Comparison of ENCODE assay signal across 34 mouse cellular contexts in genomic region chr7:83982566-83982965, GRCm38 (mm10).
DNase-seq lines count a peak whose midpoint lies in the region; ATAC-seq and TF ChIP-seq lines count a peak whose summit lies in the region.
"Had no signal": no experiment of that assay in that cellular context is flagged by ENCODE, and none has a peak within 500 bp of the region (broad histone marks: within the 10 kb centered on the region; RNA-seq: fewer than 3 reads in every experiment).

No protein-coding gene starts in this region.

- H3K4me3 ChIP-seq in lung, embryonic 15.5 days, result no peak overlapping the region
- H3K4me3 ChIP-seq in stomach, postnatal 0 days (ENCODE audit: low read depth, low read length), result no peak overlapping the region
- H3K4me3 ChIP-seq: embryonic facial prominence, embryonic 13.5 days; hindbrain, embryonic 12.5 days; intestine, embryonic 15.5 days; limb, embryonic 10.5 days; limb, embryonic 15.5 days; liver, embryonic 13.5 days; megakaryocyte, embryonic 14.5 days; midbrain, embryonic 12.5 days; myocyte; neural tube, embryonic 12.5 days had no signal

- no peak overlapping the region for H3K4me2 ChIP-seq in lung, embryonic 15.5 days
- no peak overlapping the region for H3K4me2 ChIP-seq in stomach, postnatal 0 days (replicated peaks; ENCODE audit: low read depth)
- H3K4me2 ChIP-seq: embryonic facial prominence, embryonic 13.5 days; heart, embryonic 11.5 days; hindbrain, embryonic 12.5 days; intestine, embryonic 15.5 days; limb, embryonic 15.5 days; liver, embryonic 13.5 days; midbrain, embryonic 12.5 days; neural tube, embryonic 12.5 days had no signal

- TF ChIP-seq EP300 in stomach, postnatal 0 days (optimal IDR thresholded peaks at IDR 0.05), result no peak

- 46% methylated on average over 2 of the region's 2 CpGs for WGBS in lung, embryonic 15.5 days
- WGBS in stomach, postnatal 0 days, result 51% methylated on average over 2 of the region's 2 CpGs

- no peak overlapping the region for H3K9ac ChIP-seq in lung, embryonic 15.5 days
- H3K9ac ChIP-seq in stomach, postnatal 0 days (ENCODE audit: low read length), result no peak overlapping the region
- H3K9ac ChIP-seq: embryonic facial prominence, embryonic 13.5 days; hindbrain, embryonic 12.5 days; intestine, embryonic 15.5 days; limb, embryonic 15.5 days; liver, embryonic 13.5 days; midbrain, embryonic 12.5 days; neural tube, embryonic 12.5 days had no signal

- ATAC-seq in lung, embryonic 15.5 days (ENCODE audit: borderline replicate concordance, extremely low read depth, low FRiP score, low TSS enrichment), result 0 out of 2 replicates have a peak, but pooled peaks have one; percentile 37
- peak; percentile 82 for ATAC-seq in stomach, postnatal 0 days (ENCODE audit: low FRiP score, low TSS enrichment)
- ATAC-seq: forebrain, embryonic 14.5 days; hindbrain, postnatal 0 days; intestine, embryonic 15.5 days had no signal

- no peaks in the 10 kb centered on the region for H3K4me1 ChIP-seq in lung, embryonic 15.5 days
- no peaks in the 10 kb centered on the region for H3K4me1 ChIP-seq in stomach, postnatal 0 days (replicated peaks; ENCODE audit: control insufficient read depth, insufficient read depth)
- H3K4me1 ChIP-seq: embryonic facial prominence, embryonic 13.5 days; hindbrain, embryonic 12.5 days; intestine, embryonic 15.5 days; limb, embryonic 10.5 days; limb, embryonic 15.5 days; liver, embryonic 13.5 days; midbrain, embryonic 12.5 days; neural tube, embryonic 12.5 days had no signal

- DNase-seq in lung, postnatal 14 days, result no peak
- peak; percentile 32 for DNase-seq in ES-CJ7 (ENCODE audit: low read depth, low spot score)
- DNase-seq in ZHBTc4 (ENCODE audit: low read depth, low spot score), result peak; percentile 77
- peak; percentile 45 for DNase-seq in stomach, postnatal 0 days (ENCODE audit: low spot score)
- DNase-seq in ovary, adult 18-20 months (ENCODE audit: low spot score), result no peak
- no peak for DNase-seq in thymus, postnatal 14 days
- DNase-seq: adrenal gland, postnatal 14 days; B cell, adult 2 months; cerebellum, adult 11-12 months; cerebellum, adult 9-11 months; embryo, embryonic 11 days; gastrocnemius, postnatal 36 days; heart, adult 18-20 months; heart, postnatal 36 days; kidney, adult 9 months; kidney, postnatal 10 days; layer of hippocampus, adult 9-11 months; liver, embryonic 13.5 days; thymus, adult 2 months; thymus, postnatal 4 days had no signal

- no peak overlapping the region for H3K27ac ChIP-seq in lung, embryonic 15.5 days
- no peak overlapping the region for H3K27ac ChIP-seq in stomach, postnatal 0 days (replicated peaks)
- H3K27ac ChIP-seq: embryonic facial prominence, embryonic 13.5 days; hindbrain, embryonic 12.5 days; hindbrain, postnatal 0 days; intestine, embryonic 15.5 days; limb, embryonic 10.5 days; limb, embryonic 15.5 days; liver, embryonic 13.5 days; midbrain, embryonic 12.5 days; neural tube, embryonic 12.5 days had no signal

- no peak for TF ChIP-seq CTCF in stomach, postnatal 0 days (IDR thresholded peaks at IDR 0.05; ENCODE audit: low read depth)

- H3K9me3 ChIP-seq in lung, embryonic 15.5 days, result no peaks in the 10 kb centered on the region
- H3K9me3 ChIP-seq in stomach, postnatal 0 days (ENCODE audit: control insufficient read depth, low read length), result no peaks in the 10 kb centered on the region
- H3K9me3 ChIP-seq: embryonic facial prominence, embryonic 13.5 days; G1E; hindbrain, embryonic 12.5 days; intestine, embryonic 15.5 days; limb, embryonic 10.5 days; limb, embryonic 15.5 days; liver, embryonic 13.5 days; megakaryocyte, embryonic 14.5 days; midbrain, embryonic 12.5 days; neural tube, embryonic 12.5 days had no signal

- H3K36me3 ChIP-seq in lung, embryonic 15.5 days, result no peaks in the 10 kb centered on the region
- H3K36me3 ChIP-seq in stomach, postnatal 0 days (ENCODE audit: control insufficient read depth, insufficient read depth, low read length), result no peaks in the 10 kb centered on the region
- H3K36me3 ChIP-seq: embryonic facial prominence, embryonic 13.5 days; G1E; hindbrain, embryonic 12.5 days; intestine, embryonic 15.5 days; limb, embryonic 10.5 days; limb, embryonic 15.5 days; liver, embryonic 13.5 days; midbrain, embryonic 12.5 days; neural tube, embryonic 12.5 days had no signal

- H3K27me3 ChIP-seq in lung, embryonic 15.5 days, result no peaks in the 10 kb centered on the region
- H3K27me3 ChIP-seq in stomach, postnatal 0 days (ENCODE audit: control insufficient read depth, insufficient read depth, low read length), result no peaks in the 10 kb centered on the region
- H3K27me3 ChIP-seq: embryonic facial prominence, embryonic 13.5 days; hindbrain, embryonic 12.5 days; intestine, embryonic 15.5 days; limb, embryonic 15.5 days; liver, embryonic 13.5 days; midbrain, embryonic 12.5 days; neural tube, embryonic 12.5 days had no signal

Comparison
In these comparisons a context has a peak if more than half of its experiments do, and no peak if none do; other contexts are left out.
1. DNase-seq: peak in ES-CJ7 (single experiment), ZHBTc4 (single experiment) and stomach, postnatal 0 days (single experiment); none in lung, postnatal 14 days (single experiment), ovary, adult 18-20 months (single experiment) and thymus, postnatal 14 days (single experiment).